Comparison of ENCODE assay signal across 32 mouse cellular contexts in the genomic region with DNA sequence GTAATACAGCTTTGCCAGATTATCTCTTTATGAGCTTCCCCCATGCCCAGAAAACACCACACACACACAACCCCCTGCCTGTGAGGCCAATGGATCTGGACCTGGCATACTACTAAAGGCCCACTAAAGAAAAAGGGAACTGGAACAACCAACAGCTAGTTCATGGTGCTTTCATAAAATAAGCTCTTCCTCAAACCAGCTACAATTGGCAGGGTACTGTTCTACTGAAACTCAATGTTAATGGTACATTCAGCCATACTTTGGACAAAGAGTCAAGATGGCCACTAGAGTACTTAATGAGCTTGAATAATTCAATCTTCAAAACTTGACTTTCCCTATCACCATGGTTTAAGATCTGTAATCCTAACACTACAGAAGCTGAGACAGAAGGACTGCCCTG. TPM values are rescaled to one million over a fixed set of nuclear protein-coding genes. Genes with fewer than 3 reads are reported as not detected.
DNase-seq lines count a peak whose midpoint lies in the region; ATAC-seq and TF ChIP-seq lines count a peak whose summit lies in the region.
"Had no signal": no experiment of that assay in that cellular context is flagged by ENCODE, and none has a peak within 500 bp of the region (broad histone marks: within the 10 kb centered on the region; RNA-seq: fewer than 3 reads in every experiment).

No protein-coding gene starts in this region.

- H3K4me2 ChIP-seq in liver, postnatal 0 days (ENCODE audit: low read depth, low read length): no peak overlapping the region
- no peak overlapping the region for H3K4me2 ChIP-seq in midbrain, embryonic 15.5 days
- H3K4me2 ChIP-seq: embryonic facial prominence, embryonic 15.5 days; heart, embryonic 11.5 days; hindbrain, embryonic 13.5 days; limb, embryonic 15.5 days; lung, embryonic 14.5 days had no signal

- no peak overlapping the region for H3K9ac ChIP-seq in liver, postnatal 0 days (replicated peaks)
- H3K9ac ChIP-seq in midbrain, embryonic 15.5 days: no peak overlapping the region
- H3K9ac ChIP-seq: embryonic facial prominence, embryonic 15.5 days; hindbrain, embryonic 13.5 days; limb, embryonic 15.5 days; liver, embryonic 14.5 days; lung, embryonic 14.5 days had no signal

- peak overlapping the region; percentile 42; the same call in 1 of the 2 replicates for H3K27ac ChIP-seq in liver, postnatal 0 days (ENCODE audit: low read depth)
- H3K27ac ChIP-seq in midbrain, embryonic 15.5 days: no peak overlapping the region
- H3K27ac ChIP-seq: embryonic facial prominence, embryonic 10.5 days; embryonic facial prominence, embryonic 15.5 days; hindbrain, embryonic 13.5 days; limb, embryonic 10.5 days; liver, embryonic 14.5 days had no signal

- no peaks in the 10 kb centered on the region for H3K27me3 ChIP-seq in liver, postnatal 0 days (ENCODE audit: insufficient read depth, low read length)
- no peaks in the 10 kb centered on the region for H3K27me3 ChIP-seq in midbrain, embryonic 15.5 days (replicated peaks)
- H3K27me3 ChIP-seq: embryonic facial prominence, embryonic 15.5 days; hindbrain, embryonic 13.5 days; limb, embryonic 15.5 days had no signal

- TF ChIP-seq CTCF in liver, postnatal 0 days (IDR thresholded peaks at IDR 0.05; ENCODE audit: low read depth): no peak

- no peaks in the 10 kb centered on the region for H3K9me3 ChIP-seq in liver, postnatal 0 days (ENCODE audit: low read length)
- no peaks in the 10 kb centered on the region for H3K9me3 ChIP-seq in midbrain, embryonic 15.5 days
- H3K9me3 ChIP-seq: embryonic facial prominence, embryonic 10.5 days; embryonic facial prominence, embryonic 15.5 days; hindbrain, embryonic 13.5 days; limb, embryonic 10.5 days; limb, embryonic 15.5 days had no signal

- no peak for ATAC-seq in liver, postnatal 0 days
- peak; percentile 16; the same call in 1 of the 2 replicates for ATAC-seq in common myeloid progenitor, adult 5-6 weeks (replicated peaks; ENCODE audit: low read depth, poor library complexity, severe bottlenecking)
- ATAC-seq in megakaryocyte progenitor cell, adult 5-6 weeks (replicated peaks; ENCODE audit: poor library complexity): peak; percentile 35; the same call in 1 of the 2 replicates
- ATAC-seq in midbrain, embryonic 15.5 days (replicated peaks): no peak
- no peak for ATAC-seq in frontal cortex, adult (ENCODE audit: low TSS enrichment)
- ATAC-seq: activated CD4-positive, CD25-positive, alpha-beta regulatory T cell, adult 4 months; CD4-positive, CD25-positive, alpha-beta regulatory T cell, adult 4 months; forebrain, embryonic 14.5 days; intestine, postnatal 0 days had no signal

- peaks cover 77% of the 10 kb centered on the region for H3K4me1 ChIP-seq in liver, postnatal 0 days (ENCODE audit: insufficient read depth)
- peaks cover 41% of the 10 kb centered on the region for H3K4me1 ChIP-seq in midbrain, embryonic 15.5 days

- H3K36me3 ChIP-seq in liver, postnatal 0 days (replicated peaks; ENCODE audit: insufficient read depth, low read length): peaks cover 13% of the 10 kb centered on the region
- H3K36me3 ChIP-seq in midbrain, embryonic 15.5 days (replicated peaks): no peaks in the 10 kb centered on the region

- TF ChIP-seq EP300 in liver, postnatal 0 days (IDR thresholded peaks at IDR 0.05; ENCODE audit: low read depth): no peak

- no peak for DNase-seq in liver, postnatal 0 days
- DNase-seq in liver: no peak
- no peak for DNase-seq in adrenal gland, postnatal 36 days
- DNase-seq: adrenal gland, postnatal 10 days; cerebellum, adult 18-20 months; cerebellum, postnatal 10 days; gastrocnemius, postnatal 25 days; heart, postnatal 36 days; layer of hippocampus, postnatal 36 days; lung, embryonic 14.5 days; lung, postnatal 36 days; midbrain, embryonic 14.5 days; right cerebral cortex, adult 18-20 months; spleen, adult 18-20 months; thymus, adult 2 months; thymus, postnatal 36 days had no signal

- H3K4me3 ChIP-seq in liver, postnatal 0 days (ENCODE audit: low read depth, low read length): no peak overlapping the region
- H3K4me3 ChIP-seq in midbrain, embryonic 15.5 days: no peak overlapping the region
- H3K4me3 ChIP-seq: embryonic facial prominence, embryonic 10.5 days; embryonic facial prominence, embryonic 15.5 days; hindbrain, embryonic 13.5 days; limb, embryonic 10.5 days; limb, embryonic 15.5 days had no signal

RNA-seq across cellular contexts. Expression of a gene that starts 6.5 kb away (rescaled TPM):
- polyA plus RNA-seq in liver, postnatal 0 days (2015; fragmentation: Nextera tagmentation; extraction: Ambion mirVana): 244 and 254 TPM in 2 replicates
- 300 and 320 TPM in 2 replicates for total RNA-seq in common myeloid progenitor, adult 5-6 weeks (2017)
- 280 and 290 TPM in 2 replicates for total RNA-seq in megakaryocyte progenitor cell, adult 5-6 weeks (2015)
- total RNA-seq in megakaryocyte progenitor cell, adult 5-6 weeks (2017): 343 and 378 TPM in 2 replicates
- polyA plus RNA-seq in midbrain, embryonic 15.5 days (2015; fragmentation: Nextera tagmentation; extraction: Ambion mirVana): 645 TPM in 2 replicates
- 100 to 1,000 TPM; 461 to 465 TPM for total RNA-seq in adrenal gland, postnatal 36 days (2021)

RNA-seq across cellular contexts. Expression of a gene that starts 13.5 kb away (rescaled TPM):
- polyA plus RNA-seq in liver, postnatal 0 days (2015; fragmentation: Nextera tagmentation; extraction: Ambion mirVana): 14.8 and 16.2 TPM in 2 replicates
- total RNA-seq in common myeloid progenitor, adult 5-6 weeks (2017): 16.6 and 18.6 TPM in 2 replicates
- 14.9 and 17.9 TPM in 2 replicates for total RNA-seq in megakaryocyte progenitor cell, adult 5-6 weeks (2015)
- total RNA-seq in megakaryocyte progenitor cell, adult 5-6 weeks (2017): 8.7 and 17.8 TPM in 2 replicates
- 24.3 and 27.7 TPM in 2 replicates for polyA plus RNA-seq in midbrain, embryonic 15.5 days (2015; fragmentation: Nextera tagmentation; extraction: Ambion mirVana)
- 10 to 100 TPM; 25.2 to 29.2 TPM for total RNA-seq in adrenal gland, postnatal 36 days (2021)

RNA-seq across cellular contexts. Expression of a gene that starts 19.3 kb away (rescaled TPM):
- 64.2 and 65.2 TPM in 2 replicates for polyA plus RNA-seq in liver, postnatal 0 days (2015; fragmentation: Nextera tagmentation; extraction: Ambion mirVana)
- total RNA-seq in common myeloid progenitor, adult 5-6 weeks (2017): 49.7 and 68.8 TPM in 2 replicates
- 33.4 and 49.5 TPM in 2 replicates for total RNA-seq in megakaryocyte progenitor cell, adult 5-6 weeks (2015)
- total RNA-seq in megakaryocyte progenitor cell, adult 5-6 weeks (2017): 48.7 and 56.2 TPM in 2 replicates
- polyA plus RNA-seq in midbrain, embryonic 15.5 days (2015; fragmentation: Nextera tagmentation; extraction: Ambion mirVana): 89.8 and 93.2 TPM in 2 replicates
- total RNA-seq in adrenal gland, postnatal 36 days (2021): 10 to 100 TPM; 46.1 to 60.7 TPM

RNA-seq across cellular contexts. Expression of a gene that starts 29.6 kb away (rescaled TPM):
- polyA plus RNA-seq in liver, postnatal 0 days (2015; fragmentation: Nextera tagmentation; extraction: Ambion mirVana): 59.5 and 64.4 TPM in 2 replicates
- 26.8 and 36.6 TPM in 2 replicates for total RNA-seq in common myeloid progenitor, adult 5-6 weeks (2017)
- 61.9 and 62.8 TPM in 2 replicates for total RNA-seq in megakaryocyte progenitor cell, adult 5-6 weeks (2015)
- 29.9 and 34.7 TPM in 2 replicates for total RNA-seq in megakaryocyte progenitor cell, adult 5-6 weeks (2017)
- 232 and 257 TPM in 2 replicates for polyA plus RNA-seq in midbrain, embryonic 15.5 days (2015; fragmentation: Nextera tagmentation; extraction: Ambion mirVana)
- total RNA-seq in adrenal gland, postnatal 36 days (2021): 10 to 100 TPM; 62.2 to 68.3 TPM

RNA-seq across cellular contexts. Expression of a gene that starts 38.6 kb away (rescaled TPM):
- polyA plus RNA-seq in liver, postnatal 0 days (2015; fragmentation: Nextera tagmentation; extraction: Ambion mirVana): 0.29 and 0.37 TPM in 2 replicates
- total RNA-seq in common myeloid progenitor, adult 5-6 weeks (2017): not detected in 2 replicates
- total RNA-seq in megakaryocyte progenitor cell, adult 5-6 weeks (2015): not detected in 2 replicates
- total RNA-seq in megakaryocyte progenitor cell, adult 5-6 weeks (2017): not detected in 2 replicates
- polyA plus RNA-seq in midbrain, embryonic 15.5 days (2015; fragmentation: Nextera tagmentation; extraction: Ambion mirVana): 0.13 and 0.28 TPM in 2 replicates
- under 1 TPM; 0.40 TPM for total RNA-seq in adrenal gland, postnatal 36 days (2021)
- polyA plus RNA-seq: activated CD4-positive, CD25-positive, alpha-beta regulatory T cell, adult 4 months; CD4-positive, CD25-positive, alpha-beta regulatory T cell, adult 4 months; neural tube, embryonic 11.5 days had no signal

Comparison
In these comparisons a context has a peak if more than half of its experiments do, and no peak if none do; other contexts are left out.
1. ATAC-seq: peak in common myeloid progenitor, adult 5-6 weeks (single experiment) and megakaryocyte progenitor cell, adult 5-6 weeks (single experiment); none in liver, postnatal 0 days (single experiment), midbrain, embryonic 15.5 days (single experiment) and frontal cortex, adult (single experiment).